Mouse (Mus musculus): ENCODE measurements at regions not wholly inside any gene's neighbourhood (a gene's known extent, or its start where the extent isn't known, plus 50 kb on each side); places are given as distances from the start of the nearest gene placed in this dataset.

DNA sequence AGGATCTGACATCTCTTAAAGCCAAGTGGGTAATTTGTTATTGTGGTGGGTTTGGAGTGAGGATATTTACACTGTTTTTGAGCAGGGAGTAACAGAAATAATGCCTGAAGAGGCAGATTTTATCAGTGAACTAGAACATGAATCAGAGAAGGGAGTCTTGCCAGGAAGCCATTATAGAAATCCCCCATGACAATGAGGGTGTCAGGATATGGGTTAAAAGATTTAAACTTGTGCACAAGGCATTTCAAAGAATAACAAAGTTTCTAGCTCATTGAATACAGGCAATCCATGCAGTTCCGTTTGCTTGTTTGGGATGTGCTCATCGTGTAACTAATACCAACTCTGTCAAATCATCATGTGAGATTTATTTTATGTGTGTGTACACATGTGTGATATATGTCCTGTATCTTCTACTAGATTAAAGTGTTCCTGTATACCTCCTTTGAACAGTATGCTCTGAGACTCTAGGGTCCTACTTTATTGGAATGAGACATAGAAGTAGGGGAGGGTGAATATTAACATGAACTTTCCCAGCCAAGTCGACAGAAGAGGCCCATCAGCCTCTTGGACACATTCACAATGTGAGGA is 134.0 kb upstream of the Cxxc4 start:
- Histone ChIP-seq H3K4me2 (replicated peaks; ENCODE audit: low read depth) (no peak overlapping the region), H3K9me3 (ENCODE audit: control insufficient read depth, low read length) (no peaks in the 10 kb centered on the region), H3K36me3 (ENCODE audit: control insufficient read depth, insufficient read depth, low read length) (no peaks in the 10 kb centered on the region), H3K4me1 (replicated peaks; ENCODE audit: control insufficient read depth, insufficient read depth) (no peaks in the 10 kb centered on the region), H3K27me3 (ENCODE audit: control insufficient read depth, insufficient read depth, low read length) (no peaks in the 10 kb centered on the region), H3K27ac (replicated peaks) (no peak overlapping the region), H3K9ac (ENCODE audit: low read length) (no peak overlapping the region), H3K4me3 (ENCODE audit: low read depth, low read length) (no peak overlapping the region)
- ATAC-seq (ENCODE audit: low FRiP score, low TSS enrichment) (no peak), DNase-seq (ENCODE audit: low spot score) (no peak)
- WGBS, result 36% methylated on average over 3 of the region's 3 CpGs
- no peak for TF ChIP-seq EP300 (optimal IDR thresholded peaks at IDR 0.05)
- TF ChIP-seq CTCF (IDR thresholded peaks at IDR 0.05; ENCODE audit: low read depth), result no peak

DNA sequence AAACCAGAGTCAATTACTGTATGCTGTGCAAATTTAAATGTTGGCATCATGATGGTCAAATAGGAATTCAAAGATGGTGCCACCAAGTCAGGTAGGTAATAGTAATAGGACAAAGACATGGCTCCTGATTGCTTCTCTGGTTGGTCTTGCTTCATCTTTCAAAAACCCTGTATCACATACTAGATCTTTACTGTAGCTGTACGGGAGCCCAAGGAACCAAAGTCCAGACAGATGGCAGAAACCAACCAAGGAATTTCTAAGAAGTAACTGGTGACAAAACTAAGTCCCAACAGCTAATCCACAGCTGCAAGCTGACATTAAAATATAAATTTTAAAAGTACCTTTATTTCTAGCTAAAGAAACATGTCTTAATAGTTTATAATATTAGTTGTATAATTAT is 131.7 kb upstream of the Cxxc4 start:
- Histone ChIP-seq H3K27ac (replicated peaks) (no peak overlapping the region), H3K27me3 (ENCODE audit: control insufficient read depth, insufficient read depth, low read length) (no peaks in the 10 kb centered on the region), H3K4me1 (replicated peaks; ENCODE audit: control insufficient read depth, insufficient read depth) (no peaks in the 10 kb centered on the region), H3K9ac (ENCODE audit: low read length) (no peak overlapping the region), H3K9me3 (ENCODE audit: control insufficient read depth, low read length) (no peaks in the 10 kb centered on the region), H3K4me3 (ENCODE audit: low read depth, low read length) (no peak overlapping the region), H3K4me2 (replicated peaks; ENCODE audit: low read depth) (no peak overlapping the region), H3K36me3 (ENCODE audit: control insufficient read depth, insufficient read depth, low read length) (no peaks in the 10 kb centered on the region)
- ATAC-seq (ENCODE audit: low FRiP score, low TSS enrichment), result no peak
- 86% methylated on average over 1 of the region's 1 CpGs for WGBS
- no peak for TF ChIP-seq CTCF (IDR thresholded peaks at IDR 0.05; ENCODE audit: low read depth)
- no peak for TF ChIP-seq EP300 (optimal IDR thresholded peaks at IDR 0.05)
- DNase-seq (ENCODE audit: low spot score), result no peak

DNA sequence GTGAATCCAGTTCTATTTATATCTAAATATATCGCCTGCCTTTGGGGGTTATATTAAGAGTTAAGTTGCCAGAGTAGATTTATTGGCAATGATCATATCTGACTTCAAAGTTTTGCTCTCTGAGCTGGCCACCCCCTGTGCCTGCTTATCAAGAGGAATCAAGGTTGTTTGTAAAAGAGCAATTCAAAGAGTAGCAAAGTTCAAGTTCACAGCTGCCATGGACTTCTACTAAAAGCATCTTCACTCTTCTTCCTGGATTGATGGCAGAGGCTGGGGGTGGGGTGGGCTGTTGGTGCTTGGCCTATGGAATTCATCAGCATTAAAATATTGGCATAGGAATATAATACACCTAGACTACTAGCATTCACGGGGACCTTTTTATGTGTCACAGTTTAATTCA is 131.2 kb upstream of the Cxxc4 start:
- no peaks in the 10 kb centered on the region for H3K36me3 ChIP-seq (ENCODE audit: control insufficient read depth, insufficient read depth, low read length)
- H3K4me2 ChIP-seq (replicated peaks; ENCODE audit: low read depth), result no peak overlapping the region
- H3K9me3 ChIP-seq (ENCODE audit: control insufficient read depth, low read length), result no peaks in the 10 kb centered on the region
- no peaks in the 10 kb centered on the region for H3K4me1 ChIP-seq (replicated peaks; ENCODE audit: control insufficient read depth, insufficient read depth)
- no peak for DNase-seq (ENCODE audit: low spot score)
- no peaks in the 10 kb centered on the region for H3K27me3 ChIP-seq (ENCODE audit: control insufficient read depth, insufficient read depth, low read length)
- no peak for ATAC-seq (ENCODE audit: low FRiP score, low TSS enrichment)
- H3K4me3 ChIP-seq (ENCODE audit: low read depth, low read length), result no peak overlapping the region
- no peak for TF ChIP-seq CTCF (IDR thresholded peaks at IDR 0.05; ENCODE audit: low read depth)
- TF ChIP-seq EP300 (optimal IDR thresholded peaks at IDR 0.05), result no peak
- H3K9ac ChIP-seq (ENCODE audit: low read length), result no peak overlapping the region
- no peak overlapping the region for H3K27ac ChIP-seq (replicated peaks)
- 61% methylated on average over 2 of the region's 2 CpGs for WGBS

DNA sequence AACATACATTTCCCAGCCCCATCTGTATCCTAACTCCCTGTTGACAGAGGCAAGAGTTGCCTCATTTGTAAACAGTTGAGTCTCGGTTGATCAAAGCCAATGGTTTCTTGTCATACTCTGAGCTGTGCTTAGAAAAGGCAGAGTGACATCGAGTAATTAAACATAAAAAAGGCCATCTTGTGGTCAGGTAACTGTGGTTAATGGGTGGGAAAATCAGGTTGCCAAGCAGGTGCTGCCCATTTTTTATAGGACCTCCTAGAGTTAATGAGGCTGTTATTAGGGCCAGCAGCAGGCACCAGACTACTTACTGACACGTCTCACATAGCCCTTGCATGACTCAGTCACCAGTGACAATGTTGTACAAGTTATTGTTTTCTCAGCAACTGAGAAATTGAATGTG is 130.7 kb upstream of the Cxxc4 start:
- Histone ChIP-seq H3K27me3 (ENCODE audit: control insufficient read depth, insufficient read depth, low read length) (no peaks in the 10 kb centered on the region), H3K9me3 (ENCODE audit: control insufficient read depth, low read length) (no peaks in the 10 kb centered on the region), H3K27ac (replicated peaks) (no peak overlapping the region), H3K36me3 (ENCODE audit: control insufficient read depth, insufficient read depth, low read length) (no peaks in the 10 kb centered on the region), H3K4me2 (replicated peaks; ENCODE audit: low read depth) (no peak overlapping the region), H3K9ac (ENCODE audit: low read length) (no peak overlapping the region), H3K4me1 (replicated peaks; ENCODE audit: control insufficient read depth, insufficient read depth) (no peaks in the 10 kb centered on the region), H3K4me3 (ENCODE audit: low read depth, low read length) (no peak overlapping the region)
- no peak for TF ChIP-seq EP300 (optimal IDR thresholded peaks at IDR 0.05)
- TF ChIP-seq CTCF (IDR thresholded peaks at IDR 0.05; ENCODE audit: low read depth), result no peak
- 52% methylated on average over 3 of the region's 3 CpGs for WGBS
- DNase-seq (ENCODE audit: low spot score), result no peak
- no peak for ATAC-seq (ENCODE audit: low FRiP score, low TSS enrichment)

DNA sequence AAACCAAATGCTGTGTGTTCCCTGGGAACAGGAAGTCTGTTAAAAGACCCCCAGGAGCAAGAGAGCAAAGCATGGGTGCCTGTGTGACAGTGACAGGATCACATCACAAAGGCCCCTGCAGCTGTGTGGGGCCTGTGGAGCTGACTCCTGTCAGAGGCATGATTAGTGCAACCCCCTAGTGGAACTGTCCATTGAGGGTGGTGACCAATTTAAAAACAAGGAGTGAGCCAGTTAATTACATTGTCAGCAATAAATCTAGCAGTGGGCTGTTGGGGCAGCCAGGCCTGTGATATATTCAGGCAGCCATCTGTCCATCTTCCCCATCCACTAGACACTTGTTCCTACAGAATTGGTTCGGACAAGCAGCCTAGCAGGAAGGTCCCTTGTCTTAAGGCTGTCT is 121.8 kb upstream of the Cxxc4 start:
- ATAC-seq (ENCODE audit: low FRiP score, low TSS enrichment), result no peak
- Histone ChIP-seq H3K9me3 (ENCODE audit: control insufficient read depth, low read length) (no peaks in the 10 kb centered on the region), H3K9ac (ENCODE audit: low read length) (no peak overlapping the region), H3K4me2 (replicated peaks; ENCODE audit: low read depth) (no peak overlapping the region), H3K4me1 (replicated peaks; ENCODE audit: control insufficient read depth, insufficient read depth) (no peaks in the 10 kb centered on the region), H3K36me3 (ENCODE audit: control insufficient read depth, insufficient read depth, low read length) (no peaks in the 10 kb centered on the region), H3K27me3 (ENCODE audit: control insufficient read depth, insufficient read depth, low read length) (no peaks in the 10 kb centered on the region), H3K27ac (replicated peaks) (no peak overlapping the region), H3K4me3 (ENCODE audit: low read depth, low read length) (no peak overlapping the region)
- TF ChIP-seq CTCF (IDR thresholded peaks at IDR 0.05; ENCODE audit: low read depth) (no peak), EP300 (optimal IDR thresholded peaks at IDR 0.05) (no peak)
- DNase-seq (ENCODE audit: low spot score), result no peak
- 68% methylated on average over 1 of the region's 1 CpGs for WGBS

DNA sequence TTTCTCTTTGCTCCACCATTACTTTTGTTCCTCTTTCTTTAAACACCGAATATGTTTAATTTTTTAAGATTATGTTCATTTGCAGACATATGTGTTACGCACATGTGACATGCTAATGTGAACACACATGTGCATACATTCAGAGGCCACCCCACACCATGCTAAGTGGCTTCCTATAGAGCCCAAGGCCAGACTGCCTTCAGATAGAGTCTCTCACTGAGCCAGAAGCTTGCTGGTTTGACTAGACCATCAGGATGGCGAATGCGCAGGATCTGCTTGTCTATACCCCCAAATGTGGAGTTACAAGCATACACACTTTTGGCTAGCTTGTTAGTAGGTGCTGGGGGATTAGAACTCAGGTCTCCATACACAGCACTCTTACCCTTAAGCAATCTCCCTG is 121.3 kb upstream of the Cxxc4 start:
- no peaks in the 10 kb centered on the region for H3K9me3 ChIP-seq (ENCODE audit: control insufficient read depth, low read length)
- no peak overlapping the region for H3K4me3 ChIP-seq (ENCODE audit: low read depth, low read length)
- no peak overlapping the region for H3K4me2 ChIP-seq (replicated peaks; ENCODE audit: low read depth)
- no peaks in the 10 kb centered on the region for H3K27me3 ChIP-seq (ENCODE audit: control insufficient read depth, insufficient read depth, low read length)
- H3K9ac ChIP-seq (ENCODE audit: low read length), result no peak overlapping the region
- no peak overlapping the region for H3K27ac ChIP-seq (replicated peaks)
- ATAC-seq (ENCODE audit: low FRiP score, low TSS enrichment) (no peak), DNase-seq (ENCODE audit: low spot score) (no peak)
- no peaks in the 10 kb centered on the region for H3K36me3 ChIP-seq (ENCODE audit: control insufficient read depth, insufficient read depth, low read length)
- TF ChIP-seq EP300 (optimal IDR thresholded peaks at IDR 0.05) (no peak), CTCF (IDR thresholded peaks at IDR 0.05; ENCODE audit: low read depth) (no peak)
- H3K4me1 ChIP-seq (replicated peaks; ENCODE audit: control insufficient read depth, insufficient read depth), result no peaks in the 10 kb centered on the region
- 93% methylated on average over 4 of the region's 4 CpGs for WGBS

Measured in stomach, postnatal 0 days (tissue).